Mouse (Mus musculus) telencephalon, adult 2 months (tissue): ENCODE measurements around the gene Ppp4r1.

Experiments
- DNase-seq: peaks from one replicate; pipeline ENCODE4 v3.0.0-alpha.2; 2011; ENCODE audit warnings: low read depth, low spot score

Gene Ppp4r1

DNA sequence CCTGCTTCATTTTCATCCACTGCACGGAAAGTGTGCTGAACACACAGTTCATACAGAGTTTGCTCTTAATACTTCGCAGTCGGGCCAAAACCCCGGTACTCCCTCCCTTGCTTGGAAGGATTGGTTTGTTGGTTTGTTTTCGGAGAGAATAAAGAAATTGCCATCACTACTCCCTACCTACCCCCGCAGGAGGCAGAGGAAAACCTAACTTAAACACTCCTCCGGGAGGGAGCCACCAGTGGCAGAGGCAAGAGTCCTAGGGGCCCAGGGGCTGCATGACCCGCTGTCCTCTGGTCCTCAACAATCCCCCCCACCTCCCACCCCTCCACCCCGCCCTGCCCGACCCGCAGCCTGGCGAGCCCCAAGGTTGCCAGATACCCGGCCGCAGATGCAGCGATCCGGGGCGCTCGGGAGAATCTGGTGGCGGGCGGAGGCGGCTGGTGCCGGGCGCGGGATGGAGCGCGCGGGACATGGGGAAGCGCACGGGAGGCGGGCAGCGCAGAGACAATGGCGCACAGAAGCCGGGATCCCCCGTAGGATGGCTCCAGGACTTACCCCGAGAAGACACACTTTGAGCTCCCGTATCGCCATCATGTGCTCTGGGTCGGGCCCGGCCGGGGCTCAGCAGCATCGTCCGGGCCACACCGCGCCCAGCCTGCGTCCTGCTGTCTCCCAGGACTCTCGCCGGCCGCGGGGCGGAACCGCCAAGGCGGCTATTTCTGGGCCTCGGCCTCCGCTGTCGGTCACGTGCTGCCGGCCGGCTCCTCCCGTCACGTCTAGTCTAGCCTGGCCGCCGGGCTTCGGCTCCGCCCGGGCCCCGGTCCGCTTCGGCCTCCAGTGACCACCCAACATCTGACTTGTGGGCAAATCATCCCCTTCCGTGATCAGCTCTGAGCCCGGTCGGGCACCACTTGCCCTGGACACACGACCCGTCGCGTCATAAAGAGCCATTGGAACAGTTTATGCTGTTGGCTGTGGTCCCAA, 10.1 kb upstream of the Ppp4r1 start, which contains the start of gene Rab31:
Gene Rab31 (minus strand): TSS at position 802 of the 984 bp plus-strand sequence.
- no peak for DNase-seq

GRCm38 (mm10) chr17:65773617-65774016, 8.8 kb upstream of the Ppp4r1 start:
- DNase-seq, result no peak

GRCm38 (mm10) chr17:65774439-65774838, 7.9 kb upstream of the Ppp4r1 start:
- DNase-seq, result no peak

- DNase-seq, result no peak
These were observed 6.1 kb upstream of the Ppp4r1 start for GRCm38 (mm10) chr17:65776228-65776627.

DNA sequence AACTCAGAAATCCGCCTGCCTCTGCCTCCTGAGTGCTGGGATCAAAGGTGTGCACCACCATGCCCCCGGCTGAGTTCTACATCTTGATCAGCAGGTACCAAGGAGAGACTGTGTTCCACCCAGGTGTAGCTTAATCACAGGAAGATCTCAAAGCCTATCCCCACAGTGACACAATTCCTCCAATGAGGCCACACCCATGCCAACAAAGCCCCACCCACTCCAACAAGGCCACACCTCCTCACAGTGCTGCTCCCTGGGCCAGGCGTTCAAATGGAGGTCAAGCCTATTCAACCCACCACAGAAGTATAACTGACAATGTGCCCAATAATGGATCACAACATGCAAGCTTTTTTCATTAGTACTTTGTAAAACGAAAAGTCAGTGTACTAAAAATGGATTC, 4.9 kb upstream of the Ppp4r1 start:
- no peak for DNase-seq

DNA sequence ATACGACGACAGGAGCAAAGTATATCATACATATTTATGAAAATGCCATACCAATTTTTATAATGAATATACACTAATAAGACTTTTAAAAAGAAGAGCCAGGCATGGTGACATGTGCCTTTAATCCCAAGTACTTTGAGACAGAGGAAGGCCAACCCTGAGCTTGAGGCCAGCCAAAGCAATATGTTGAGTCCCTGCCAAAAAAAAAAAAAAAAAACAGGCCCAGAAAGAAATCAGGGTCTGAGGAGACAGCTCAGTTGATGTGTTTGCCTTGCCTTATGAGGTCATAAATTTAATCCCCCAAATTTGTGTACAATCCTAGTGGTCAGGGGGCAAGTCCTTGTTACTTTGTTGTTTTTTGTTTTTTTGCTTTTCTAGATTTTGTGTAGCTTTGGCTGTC, 1.4 kb upstream of the Ppp4r1 start:
- DNase-seq, result no peak

DNA sequence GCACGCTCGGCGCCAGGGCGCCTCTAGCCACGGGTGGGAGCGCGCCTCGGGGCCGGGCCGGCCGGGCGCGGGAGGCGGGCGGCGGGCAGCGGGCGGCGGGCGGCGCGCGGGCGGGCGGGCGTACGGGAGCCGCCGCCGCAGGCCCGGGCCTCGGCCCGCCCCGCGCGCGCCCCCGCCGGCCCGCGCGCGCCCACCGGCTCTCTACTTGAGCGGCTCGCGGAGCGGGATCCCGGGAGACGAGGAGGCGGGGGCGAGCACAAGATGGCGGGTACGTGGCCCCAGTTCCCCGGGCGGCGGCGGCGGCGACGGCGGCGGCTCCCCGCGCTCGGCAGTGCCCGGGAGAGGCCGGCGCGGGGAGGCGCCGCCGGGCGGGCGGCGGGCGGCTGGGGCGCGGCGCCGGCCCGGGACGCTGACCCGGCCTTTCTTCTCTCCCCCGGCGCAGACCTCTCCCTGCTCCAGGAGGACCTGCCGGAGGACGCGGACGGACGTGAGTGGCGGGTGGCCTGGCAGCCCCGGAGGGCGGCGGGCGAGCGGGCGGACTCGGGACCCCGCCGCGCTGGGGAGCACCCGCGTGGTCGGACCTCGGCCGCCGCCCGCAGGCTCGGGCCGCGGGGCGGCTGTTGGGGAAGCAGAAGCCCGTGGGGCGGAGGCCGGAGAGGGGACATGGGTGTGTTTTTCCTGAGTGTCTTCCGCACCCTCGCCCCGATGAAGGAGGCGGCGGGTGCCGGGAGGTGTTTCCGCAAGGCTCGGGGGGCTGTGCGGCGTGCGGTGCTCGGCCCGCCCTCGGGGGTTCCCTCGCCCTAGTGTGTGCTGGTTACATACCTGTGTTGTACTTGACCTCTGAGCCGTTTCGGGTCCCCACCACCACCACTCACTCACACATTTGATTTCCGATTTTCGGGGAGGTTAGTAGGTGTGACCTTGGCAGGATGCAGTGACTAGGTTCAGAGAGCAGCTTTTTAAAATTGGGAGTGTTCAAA, 1.1 kb downstream of the Ppp4r1 start:
- no peak for DNase-seq

DNA sequence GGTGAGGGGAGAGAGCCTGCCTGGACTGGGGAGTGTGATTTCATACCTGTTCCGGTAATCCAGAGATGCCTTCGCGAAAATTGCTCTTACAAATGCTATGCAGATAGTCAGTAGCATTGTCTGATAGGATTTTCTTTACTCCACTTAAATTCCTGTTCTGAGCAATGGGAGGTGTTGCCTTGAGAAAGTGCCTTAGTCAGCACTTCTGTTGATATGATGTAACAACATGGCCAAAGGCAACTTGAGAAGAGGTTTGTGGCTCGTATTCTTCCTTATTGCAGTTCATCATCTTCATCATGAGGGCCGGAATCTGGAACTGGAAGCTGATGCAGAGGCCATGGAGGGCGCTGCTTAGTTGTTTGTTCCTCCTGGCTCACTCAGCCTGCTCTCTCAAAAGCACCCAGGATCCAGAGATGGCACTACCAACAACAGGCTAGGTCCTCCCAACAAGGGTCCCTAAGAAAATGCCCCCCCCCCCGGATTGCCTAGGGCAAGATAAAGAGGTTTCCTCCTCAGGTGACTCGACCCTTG, 2.3 kb downstream of the Ppp4r1 start:
- no peak for DNase-seq

DNA sequence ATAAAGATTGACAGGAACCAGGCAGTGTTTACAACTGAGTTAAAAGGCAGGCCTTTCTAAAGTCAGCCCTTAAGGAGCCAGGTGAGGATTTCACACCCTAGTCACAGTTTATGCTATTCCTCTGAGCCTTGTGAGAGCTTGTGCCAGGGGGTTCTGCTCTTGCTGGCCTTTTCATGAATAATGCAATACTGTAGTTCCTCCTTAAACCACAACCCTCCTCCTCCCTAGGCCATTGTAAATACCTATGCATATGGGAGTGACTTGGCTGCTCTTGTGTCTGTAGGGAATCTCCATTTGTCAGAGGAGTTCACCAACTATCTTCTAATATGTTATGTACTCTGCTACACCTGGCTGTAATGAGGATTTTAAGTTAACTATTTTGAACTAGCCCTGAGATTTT, 3.3 kb downstream of the Ppp4r1 start:
- no peak for DNase-seq

DNA sequence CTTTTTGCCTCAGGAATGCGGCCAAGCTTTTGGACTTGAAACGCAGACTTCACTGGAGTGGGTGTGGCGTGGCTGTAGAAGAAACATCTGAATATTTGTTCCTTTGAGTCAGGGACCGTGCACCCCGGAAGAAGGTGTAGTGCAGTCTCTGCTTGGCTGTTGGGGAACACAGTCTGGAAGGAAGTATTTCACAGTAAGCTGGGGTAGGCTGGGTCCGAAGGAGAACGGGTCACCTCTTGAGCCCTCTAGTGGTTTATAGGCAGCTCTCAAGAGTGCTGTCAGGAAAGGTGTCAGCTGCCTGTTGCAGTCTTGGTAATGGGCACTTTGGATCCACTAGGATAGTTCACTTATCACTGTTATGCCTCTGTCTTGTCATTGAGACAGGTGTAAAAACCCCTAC, 3.9 kb downstream of the Ppp4r1 start:
- DNase-seq, result no peak

DNA sequence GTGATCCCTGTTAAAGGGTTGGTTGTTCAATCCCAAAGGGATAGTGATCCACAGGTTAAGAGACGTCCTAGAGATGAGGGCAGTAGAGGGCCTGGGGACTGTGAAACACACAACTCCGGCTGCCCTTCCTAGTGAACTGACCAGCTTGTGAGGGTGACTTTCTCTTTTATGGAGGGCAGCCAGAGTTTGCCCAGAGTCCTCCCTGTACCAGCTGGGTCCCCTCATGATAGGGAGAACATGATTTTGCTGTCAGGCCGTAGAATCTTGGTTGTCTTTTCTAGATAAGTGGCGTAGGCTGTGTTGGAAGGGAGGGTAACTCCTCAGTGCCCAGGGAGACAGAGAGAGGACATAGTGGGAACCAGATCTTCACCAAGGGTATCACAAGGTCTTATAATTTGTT, 4.9 kb downstream of the Ppp4r1 start:
- DNase-seq, result no peak

DNA sequence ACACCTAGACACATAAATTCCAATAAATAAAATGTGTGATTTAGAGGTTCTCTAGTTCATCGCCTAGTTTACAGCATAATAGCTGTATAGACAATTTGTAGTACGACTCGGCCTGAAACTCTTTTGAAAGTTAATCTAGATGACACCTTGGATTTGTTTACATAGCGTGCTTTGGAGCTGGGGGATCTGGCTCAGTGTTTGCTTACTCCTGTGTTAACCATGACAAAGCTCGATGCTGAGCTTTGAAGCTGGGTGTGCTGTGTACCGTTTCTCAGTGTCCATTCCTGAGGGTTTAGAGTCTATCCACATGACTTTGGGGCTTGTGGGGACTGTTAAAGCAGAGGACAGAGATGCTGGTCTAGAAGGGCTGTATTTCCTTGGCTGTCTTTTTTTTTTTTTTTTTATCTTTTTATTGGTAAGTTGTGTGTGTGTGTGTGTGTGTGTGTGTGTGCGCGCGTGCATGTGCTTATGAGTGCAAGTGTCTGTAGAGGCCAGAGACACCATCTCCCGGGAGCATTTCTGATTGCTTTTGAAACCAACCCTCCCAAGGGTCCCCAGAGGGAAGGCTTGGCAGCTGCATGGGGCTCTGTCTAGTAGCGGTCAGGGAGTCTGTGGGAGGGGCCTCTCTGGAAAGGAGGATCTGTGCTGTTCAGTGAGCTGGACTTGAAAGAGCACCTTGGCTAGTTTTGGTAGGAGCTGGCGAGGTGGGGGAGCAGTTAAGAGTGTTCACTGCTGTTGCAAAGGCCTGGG, 6.3 kb downstream of the Ppp4r1 start:
- no peak for DNase-seq

DNA sequence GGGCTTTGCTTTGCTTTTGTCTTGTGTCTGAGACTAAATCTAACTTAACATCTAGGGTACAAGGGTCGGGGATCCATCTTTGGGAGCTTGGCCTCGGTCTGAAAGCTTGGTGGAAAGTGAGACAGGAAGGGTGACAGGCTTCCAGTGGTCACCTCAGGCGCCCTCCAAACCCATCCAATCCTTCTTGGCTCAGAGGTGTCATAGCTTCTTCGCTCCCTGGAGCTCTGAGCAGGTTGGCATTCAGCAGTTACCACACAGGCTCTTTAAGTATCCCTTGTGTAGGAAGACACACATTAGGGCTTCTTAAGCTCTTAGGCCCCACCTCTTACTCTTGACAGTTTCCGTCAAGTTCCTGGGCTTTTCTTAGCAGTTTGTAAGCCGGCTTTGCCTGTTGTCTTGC, 7.2 kb downstream of the Ppp4r1 start:
- no peak for DNase-seq

DNA sequence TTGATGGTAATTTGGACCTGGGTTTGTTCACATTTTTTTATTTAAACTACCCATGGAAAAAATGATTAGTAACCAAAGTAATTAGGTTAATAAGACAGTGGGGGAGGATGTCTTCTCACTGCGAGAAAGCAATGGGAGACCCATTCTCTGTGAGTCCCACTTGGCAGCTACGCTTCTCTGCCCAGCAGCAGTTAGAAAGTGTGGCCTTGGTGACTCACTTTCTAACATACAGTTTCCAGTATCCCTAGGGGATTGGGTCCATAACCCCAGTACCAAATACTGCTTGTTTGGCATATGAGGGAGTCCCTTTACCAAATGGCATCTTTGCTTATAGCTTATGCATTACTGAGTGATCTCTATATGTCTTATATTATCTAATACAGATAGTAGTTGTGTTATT, 8.8 kb downstream of the Ppp4r1 start:
- no peak for DNase-seq

DNA sequence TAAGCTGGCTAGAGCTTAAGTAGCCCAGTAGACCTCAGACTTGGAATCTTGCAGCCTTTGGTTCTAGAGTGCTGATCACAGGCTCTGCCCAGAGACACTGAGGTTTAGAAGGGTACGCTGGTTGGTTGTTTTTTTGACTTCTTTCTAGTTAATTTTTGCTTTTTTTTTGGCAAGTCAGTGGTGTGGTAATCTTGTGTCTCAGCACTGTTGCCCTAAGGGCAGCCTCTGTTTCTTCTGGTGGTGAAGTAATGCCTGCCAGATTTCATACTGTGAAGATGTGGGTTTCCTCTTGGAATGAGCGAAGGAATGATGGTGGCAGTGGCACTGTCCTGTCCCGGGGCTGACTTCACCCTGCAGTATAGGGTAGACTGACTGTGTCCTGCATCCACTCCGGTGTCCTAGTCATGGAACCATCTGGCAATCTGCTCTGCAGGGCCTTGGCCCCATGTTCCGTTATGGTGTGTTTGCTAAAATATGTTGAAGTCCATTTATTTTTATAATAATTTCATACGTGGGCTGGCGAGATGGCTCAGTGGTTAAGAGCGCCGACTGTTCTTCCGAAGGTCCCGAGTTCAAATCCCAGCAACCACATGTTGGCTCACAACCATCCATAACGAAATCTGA, 11.0 kb downstream of the Ppp4r1 start:
- no peak for DNase-seq

DNA sequence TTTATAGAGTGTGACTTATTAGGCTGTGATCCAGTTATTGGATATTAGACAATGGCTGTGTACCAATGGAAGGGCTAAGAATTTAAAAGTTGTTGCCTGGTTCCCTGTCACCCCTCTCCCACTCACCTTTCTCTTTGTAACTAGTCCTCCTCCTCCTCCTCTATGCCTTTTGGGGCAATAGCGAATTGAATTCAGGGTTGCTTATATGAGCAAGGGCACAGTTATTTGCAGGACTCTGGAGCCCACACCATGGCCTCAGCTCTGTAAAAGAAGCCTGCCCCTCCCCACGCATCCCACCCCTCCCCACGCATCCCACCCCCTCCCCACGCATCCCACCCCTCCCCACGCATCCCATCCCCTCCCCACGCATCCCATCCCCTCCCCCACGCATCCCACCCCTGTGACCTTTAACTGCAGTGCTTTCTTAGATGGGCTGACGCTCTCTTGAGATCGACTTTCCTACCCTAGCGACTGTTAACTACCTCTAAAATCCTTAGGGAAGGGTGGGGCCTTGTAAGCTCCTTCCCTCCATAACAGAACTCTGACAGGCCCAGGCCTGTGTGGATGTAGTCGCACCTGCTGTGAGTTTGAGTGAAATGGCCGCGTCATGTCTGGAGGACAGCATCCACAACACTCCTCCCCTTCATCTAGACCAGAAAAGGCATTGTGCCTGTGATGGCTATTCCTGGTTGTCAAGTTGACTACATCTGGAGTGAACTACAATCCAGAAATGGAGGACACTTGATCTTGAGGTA, 11.9 kb downstream of the Ppp4r1 start:
- no peak for DNase-seq

GRCm38 (mm10) chr17:65796056-65796455, 13.7 kb downstream of the Ppp4r1 start:
- no peak for DNase-seq

- no peak for DNase-seq
These were observed 16.1 kb downstream of the Ppp4r1 start for GRCm38 (mm10) chr17:65798446-65798845.

- no peak for DNase-seq
These were observed 17.0 kb downstream of the Ppp4r1 start for GRCm38 (mm10) chr17:65799353-65799752.

DNA sequence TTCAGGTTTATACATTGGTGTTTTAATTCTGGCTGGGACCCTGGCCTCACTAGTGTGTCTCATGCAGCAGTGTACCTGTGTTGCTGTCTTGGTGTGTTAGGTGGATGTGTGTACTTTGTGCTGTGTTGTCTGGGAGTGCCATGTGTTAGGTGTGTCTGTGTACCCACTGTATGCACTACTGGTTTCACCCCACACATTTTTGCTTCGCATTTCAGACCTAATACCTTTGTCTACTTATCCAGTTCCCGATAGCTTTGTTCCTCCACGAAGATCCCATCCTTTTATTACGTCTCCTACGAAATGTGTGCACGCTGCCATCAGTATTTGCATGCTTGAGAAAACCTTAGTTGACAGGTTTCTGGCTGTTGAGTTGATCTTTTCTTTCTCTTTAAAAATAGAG, 18.1 kb downstream of the Ppp4r1 start:
- DNase-seq, result no peak
